Mouse (Mus musculus) small intestine, adult 2 months (tissue): ENCODE measurements around the gene Serinc4.

Experiments used
- CTCF ChIP-seq: fragments of 200-500 bp; IDR thresholded peaks from 2 replicates; pipeline ENCODE4 v1.5.1; 2012; ENCODE audit warnings: low read depth, mild to moderate bottlenecking, control low read depth, inconsistent platforms, low read length, moderate library complexity, mixed read lengths; ENCODE audit not compliant: insufficient replicate concordance, insufficient read length; ENCODE audit errors: extremely low read depth
- POLR2A ChIP-seq: fragments of 200-500 bp; IDR thresholded peaks from 2 replicates; pipeline ENCODE4 v1.6.1; 2012; ENCODE audit warnings: low read depth, mild to moderate bottlenecking, control low read depth, inconsistent platforms, low read length, moderate library complexity

GRCm38 (mm10) chr2:121408160-121408559 is 48.4 kb downstream of the Serinc4 start:
- TF ChIP-seq POLR2A (no peak), CTCF (peak; percentile 35; the same call in 1 of the 2 replicates)
